Comparison of ENCODE assay signal across 8 mouse cellular contexts in genomic region chr16:17474091-17474490, GRCm38 (mm10). TPM values are rescaled to one million over a fixed set of nuclear protein-coding genes. Genes with fewer than 3 reads are reported as not detected.
A peak's percentile ranks its signal among the peaks of the same experiment; 100 is the strongest.
DNase-seq lines count a peak whose midpoint lies in the region; ATAC-seq and TF ChIP-seq lines count a peak whose summit lies in the region.

No protein-coding gene starts in this region.

- peaks cover 13% of the 10 kb centered on the region for H3K4me1 ChIP-seq in bone marrow macrophage, adult 2 months (ENCODE audit: control insufficient read depth, insufficient read depth, low read length)

- peak; percentile 46 for TF ChIP-seq CTCF in bone marrow macrophage, adult 2 months (IDR thresholded peaks at IDR 0.05; ENCODE audit: low read depth, low read length)

- no peak overlapping the region for H3K4me3 ChIP-seq in bone marrow macrophage, adult 2 months (ENCODE audit: insufficient read depth, low read length)

- peak; percentile 44 to 72 for DNase-seq in adrenal gland, adult (ENCODE audit: inconsistent age in 2 of 2, low spot score in 1 of 2)
- DNase-seq in adrenal gland, postnatal 4 days (ENCODE audit: low spot score in 2 of 2) = no peak
- DNase-seq in layer of hippocampus, postnatal 10 days (ENCODE audit: low spot score in 2 of 2) = peak; percentile 49 to 56
- no peak for DNase-seq in layer of hippocampus, adult 8-10 months (ENCODE audit: low spot score in 2 of 2)
- DNase-seq in induced T-regulatory cell, adult 2 months (ENCODE audit: low read depth) = peak; percentile 55
- peak; percentile 61 for DNase-seq in retina, embryonic 14.5 days (ENCODE audit: low spot score)

- H3K27ac ChIP-seq in bone marrow macrophage, adult 2 months (ENCODE audit: insufficient read depth, low read depth, low read length) = no peak overlapping the region

- ATAC-seq in megakaryocyte, adult 5-6 weeks (ENCODE audit: poor library complexity, severe bottlenecking) = no peak

- no peak for TF ChIP-seq POLR2A in bone marrow macrophage, adult 2 months (IDR thresholded peaks at IDR 0.05; ENCODE audit: borderline replicate concordance, low read depth, low read length)

RNA-seq across cellular contexts. Expression of gene Aifm3, which starts 15.3 kb away (rescaled TPM):
- 1 to 10 TPM; 7.5 to 8.5 TPM for total RNA-seq in adrenal gland, postnatal 4 days (2021)
- 10 to 100 TPM; 36.4 to 39.9 TPM for total RNA-seq in layer of hippocampus, postnatal 10 days (2021)
- total RNA-seq in layer of hippocampus, adult 8-10 months (2022) = 100 to 1,000 TPM in 2 of 4 experiments, 10 to 100 TPM in 2; 92.5 to 137 (median 109) TPM
- not detected in 2 replicates for polyA plus RNA-seq in bone marrow macrophage, adult 2 months (2012; ENCODE audit: insufficient read depth, insufficient read length, missing spikeins)
- not detected in 2 replicates for total RNA-seq in megakaryocyte, adult 5-6 weeks (2015)
- total RNA-seq in megakaryocyte, adult 5-6 weeks (2017) = not detected in 2 replicates

RNA-seq across cellular contexts. Expression of gene Crkl, which starts 22.3 kb away (rescaled TPM):
- 10 to 100 TPM; 32.1 to 35.0 TPM for total RNA-seq in adrenal gland, postnatal 4 days (2021)
- total RNA-seq in layer of hippocampus, postnatal 10 days (2021) = 10 to 100 TPM; 34.3 to 36.0 TPM
- 10 to 100 TPM; 35.3 to 49.3 (median 38.4) TPM for total RNA-seq in layer of hippocampus, adult 8-10 months (2022)
- 26.2 and 27.4 TPM in 2 replicates for polyA plus RNA-seq in bone marrow macrophage, adult 2 months (2012; ENCODE audit: insufficient read depth, insufficient read length, missing spikeins)
- 25.4 and 29.5 TPM in 2 replicates for total RNA-seq in megakaryocyte, adult 5-6 weeks (2015)
- total RNA-seq in megakaryocyte, adult 5-6 weeks (2017) = 25.9 and 26.5 TPM in 2 replicates

RNA-seq across cellular contexts. Expression of gene Lztr1, which starts 34.4 kb away (rescaled TPM):
- total RNA-seq in adrenal gland, postnatal 4 days (2021) = 10 to 100 TPM; 69.1 to 73.2 TPM
- total RNA-seq in layer of hippocampus, postnatal 10 days (2021) = 100 to 1,000 TPM; 182 to 188 TPM
- 100 to 1,000 TPM; 194 to 222 (median 203) TPM for total RNA-seq in layer of hippocampus, adult 8-10 months (2022)
- polyA plus RNA-seq in bone marrow macrophage, adult 2 months (2012; ENCODE audit: insufficient read depth, insufficient read length, missing spikeins) = 53.4 and 57.0 TPM in 2 replicates
- total RNA-seq in megakaryocyte, adult 5-6 weeks (2015) = 19.2 and 27.7 TPM in 2 replicates
- 38.1 and 49.8 TPM in 2 replicates for total RNA-seq in megakaryocyte, adult 5-6 weeks (2017)

RNA-seq across cellular contexts. Expression of gene Thap7, which starts 56.8 kb away (rescaled TPM):
- total RNA-seq in adrenal gland, postnatal 4 days (2021) = 10 to 100 TPM; 35.6 to 39.7 TPM
- total RNA-seq in layer of hippocampus, postnatal 10 days (2021) = 10 to 100 TPM; 33.1 to 38.2 TPM
- 10 to 100 TPM; 42.9 to 47.0 (median 45.1) TPM for total RNA-seq in layer of hippocampus, adult 8-10 months (2022)
- 23.2 and 25.5 TPM in 2 replicates for polyA plus RNA-seq in bone marrow macrophage, adult 2 months (2012; ENCODE audit: insufficient read depth, insufficient read length, missing spikeins)
- total RNA-seq in megakaryocyte, adult 5-6 weeks (2015) = 8.9 and 14.9 TPM in 2 replicates
- 19.1 and 29.2 TPM in 2 replicates for total RNA-seq in megakaryocyte, adult 5-6 weeks (2017)

Comparison
In these comparisons a context has a peak if more than half of its experiments do, and no peak if none do; other contexts are left out.
1. DNase-seq: peak in adrenal gland, adult (2 of 2), layer of hippocampus, postnatal 10 days (2 of 2), induced T-regulatory cell, adult 2 months (single experiment) and retina, embryonic 14.5 days (single experiment); none in adrenal gland, postnatal 4 days (0 of 2) and layer of hippocampus, adult 8-10 months (0 of 2).
2. RNA of gene Aifm3, which starts 15.3 kb away (total RNA-seq): 92.5 to 137 TPM in layer of hippocampus, adult 8-10 months, 36.4 to 39.9 TPM in layer of hippocampus, postnatal 10 days and 7.5 to 8.5 TPM in adrenal gland, postnatal 4 days; not detected in megakaryocyte, adult 5-6 weeks; every median in the first group is over 4 times any median in the second.